Mouse (Mus musculus) neural tube, postnatal 0 days (tissue): ENCODE results near the gene Tent5c. TPM values are rescaled to one million over a fixed set of nuclear protein-coding genes. Genes with fewer than 3 reads are reported as not detected.

Experiments used
- polyA plus RNA-seq: library from polyadenylated mRNA; unstranded; fragments of >200 nt; fragmentation: Nextera tagmentation; extraction: Ambion mirVana; gene quantifications from 2 replicates; pipeline ENCODE4 v1.2.1, GENCODE M21; 2015

Gene Tent5c
- polyA plus RNA-seq = 0.98 and 1.1 TPM in 2 replicates

DNA sequence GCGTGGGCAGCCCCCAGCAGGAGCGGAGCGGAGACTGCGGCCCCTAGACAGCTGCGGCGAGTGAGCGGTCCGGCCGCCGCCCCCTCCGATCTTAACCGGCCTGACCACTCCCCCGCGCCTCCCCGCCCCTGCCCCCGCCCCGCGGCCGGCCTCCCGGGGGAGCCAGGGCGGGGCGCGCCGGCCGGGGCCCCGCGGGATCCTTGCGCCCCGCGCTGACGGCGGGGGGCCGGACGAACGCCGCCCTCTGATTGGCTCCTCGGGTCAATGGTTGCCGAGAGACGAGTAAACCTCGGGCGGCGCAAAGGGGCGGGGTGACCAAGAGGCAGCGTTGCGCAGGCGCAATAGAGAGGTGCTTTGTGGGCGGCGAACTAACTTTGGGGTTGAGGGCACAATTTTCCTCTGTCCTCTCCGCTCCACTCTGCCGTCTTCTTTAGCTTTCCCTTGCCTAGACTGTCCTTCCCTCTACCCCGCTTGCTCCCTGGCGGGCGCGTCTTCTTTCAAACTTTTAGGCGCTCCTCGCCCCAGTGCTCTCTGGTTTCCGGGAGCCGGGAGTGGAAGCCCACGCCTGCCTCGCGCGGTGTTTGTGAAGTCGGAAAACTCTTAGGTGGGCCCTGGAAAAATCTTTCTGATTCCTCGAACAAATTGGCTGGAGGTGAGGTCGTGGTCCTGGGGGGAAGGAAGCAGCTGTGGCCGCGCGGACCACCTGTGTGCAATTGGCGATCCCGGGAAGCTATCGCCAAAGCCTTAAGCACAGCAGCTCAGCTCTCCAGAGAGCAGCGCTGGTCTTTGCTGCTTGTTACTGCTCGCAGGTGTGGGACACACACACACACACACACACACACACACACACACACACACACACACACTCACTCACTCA is at the start of gene Tent5c:
Gene Tent5c, minus strand, starts transcription at position 192 of the 877 bp plus-strand sequence.

Other genes with a start within 250 kb of the Tent5c start
- 105 and 115 TPM in 2 replicates for gene Man1a2, start 196.2 kb upstream of the Tent5c start, polyA plus RNA-seq